Mouse (Mus musculus): Measurements from ENCODE around the gene Ssbp2. TPM values are rescaled to one million over a fixed set of nuclear protein-coding genes. Genes with fewer than 3 reads are reported as not detected.

Ssbp2 gene
- polyA plus RNA-seq, 1 experiment = 75.2 TPM

DNA sequence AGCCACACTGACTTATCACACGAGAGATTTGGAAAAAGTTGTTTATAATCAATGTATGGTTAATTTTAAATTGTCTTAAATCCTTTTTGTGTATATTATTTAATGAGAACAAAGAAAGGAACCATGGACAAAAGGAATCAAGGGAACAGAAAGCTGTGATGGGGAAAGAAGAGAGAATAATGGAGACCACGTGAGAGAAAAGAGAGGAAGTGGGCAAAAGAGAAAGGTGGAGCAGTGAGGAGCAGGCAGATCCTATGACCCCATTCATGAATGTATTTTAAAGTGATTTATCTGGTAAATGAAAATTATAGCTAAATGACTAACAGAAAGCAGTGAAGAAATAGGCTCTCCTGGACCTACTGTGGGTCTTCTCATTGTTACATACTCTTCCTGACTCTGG lies 128.4 kb downstream of the Ssbp2 start:
- DNase-seq = no peak
- peaks cover 4% of the 10 kb centered on the region for H3K4me1 ChIP-seq (ENCODE audit: control insufficient read depth, insufficient read depth, low read length)
- WGBS = 82% methylated on average over 2 of the region's 2 CpGs
- no peaks in the 10 kb centered on the region for H3K27me3 ChIP-seq (ENCODE audit: control insufficient read depth, insufficient read depth, low read length)
- H3K27ac ChIP-seq (ENCODE audit: insufficient read depth, low read length) = no peak overlapping the region
- H3K4me3 ChIP-seq (replicated peaks; ENCODE audit: insufficient read depth, low read depth, low read length) = no peak overlapping the region
- TF ChIP-seq CTCF (IDR thresholded peaks at IDR 0.05; ENCODE audit: borderline replicate concordance, insufficient read depth, low read depth, low read length) (no peak), POLR2A (IDR thresholded peaks at IDR 0.05; ENCODE audit: borderline replicate concordance, insufficient read depth, low read length) (no peak)

DNA sequence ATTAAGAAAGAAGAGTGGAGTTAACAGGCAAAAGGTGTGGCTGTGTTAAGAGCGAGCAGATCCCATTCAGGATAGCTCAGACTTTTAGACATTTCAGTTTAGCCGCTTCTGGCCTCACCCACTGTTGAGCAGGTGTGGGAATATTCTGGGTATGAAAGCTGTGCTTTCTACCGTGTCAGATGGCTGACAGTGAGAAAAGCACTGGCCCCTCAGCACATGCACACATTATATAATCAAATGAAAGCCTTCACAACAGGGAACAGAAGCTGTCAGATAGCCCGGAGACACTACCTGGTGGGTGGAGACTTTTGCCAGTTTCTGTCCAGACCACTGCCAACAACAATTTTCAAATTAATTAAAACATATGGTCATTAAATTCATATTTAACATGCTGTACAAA lies 131.8 kb downstream of the Ssbp2 start:
- DNase-seq = peak; percentile 41 to 75
- Histone ChIP-seq H3K27ac (ENCODE audit: insufficient read depth, low read length) (no peak overlapping the region), H3K4me3 (replicated peaks; ENCODE audit: insufficient read depth, low read depth, low read length) (no peak overlapping the region), H3K4me1 (ENCODE audit: control insufficient read depth, insufficient read depth, low read length) (peaks cover 4% of the 10 kb centered on the region), H3K27me3 (ENCODE audit: control insufficient read depth, insufficient read depth, low read length) (no peaks in the 10 kb centered on the region)
- TF ChIP-seq POLR2A (IDR thresholded peaks at IDR 0.05; ENCODE audit: borderline replicate concordance, insufficient read depth, low read length) = no peak
- no peak for TF ChIP-seq CTCF (IDR thresholded peaks at IDR 0.05; ENCODE audit: borderline replicate concordance, insufficient read depth, low read depth, low read length)
- 16% methylated on average over 4 of the region's 4 CpGs for WGBS

DNA sequence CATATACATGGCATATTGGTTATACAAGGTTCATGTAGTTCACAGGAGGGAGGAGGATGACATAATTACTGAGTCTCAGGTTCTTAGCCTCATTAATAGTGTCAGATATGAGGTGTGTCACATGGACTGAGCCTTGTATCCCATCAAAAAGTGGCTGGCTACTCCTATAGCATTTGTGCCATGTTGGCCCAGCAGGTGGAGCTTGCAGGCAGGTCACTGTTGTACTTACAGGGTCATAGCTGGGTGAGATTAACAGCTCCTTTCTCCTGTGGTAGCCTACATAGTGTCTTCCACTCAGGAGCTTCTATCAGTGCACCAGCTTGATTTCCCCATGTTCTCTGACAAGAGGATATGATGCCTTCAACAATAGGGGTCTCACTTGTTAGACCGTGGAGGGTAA lies 135.2 kb downstream of the Ssbp2 start:
- Histone ChIP-seq H3K27ac (ENCODE audit: insufficient read depth, low read length) (no peak overlapping the region), H3K27me3 (ENCODE audit: control insufficient read depth, insufficient read depth, low read length) (no peaks in the 10 kb centered on the region)
- TF ChIP-seq CTCF (IDR thresholded peaks at IDR 0.05; ENCODE audit: borderline replicate concordance, insufficient read depth, low read depth, low read length) = no peak
- no peak for TF ChIP-seq POLR2A (IDR thresholded peaks at IDR 0.05; ENCODE audit: borderline replicate concordance, insufficient read depth, low read length)

DNA sequence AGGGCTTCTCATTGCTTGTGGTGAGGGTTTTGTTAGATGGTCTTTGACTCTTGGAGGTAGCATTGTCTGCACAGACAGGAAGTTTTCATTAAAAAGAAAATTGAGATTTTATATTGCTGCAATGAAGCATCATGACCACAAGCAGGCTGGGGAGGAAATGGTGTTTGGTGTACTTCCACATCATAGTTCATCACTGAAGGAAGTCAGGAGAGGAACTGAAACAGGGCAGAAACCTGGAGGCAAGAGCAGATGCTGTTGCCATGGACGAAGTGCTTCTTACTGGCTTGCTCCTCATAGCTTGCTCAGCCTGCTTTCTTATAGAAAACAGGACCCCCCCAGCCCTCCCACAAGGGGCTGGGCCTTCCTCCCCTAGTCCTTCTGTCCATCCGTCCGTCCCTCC lies 139.5 kb downstream of the Ssbp2 start:
- no peak overlapping the region for H3K4me3 ChIP-seq (replicated peaks; ENCODE audit: insufficient read depth, low read depth, low read length)
- H3K27me3 ChIP-seq (ENCODE audit: control insufficient read depth, insufficient read depth, low read length) = no peaks in the 10 kb centered on the region
- no peaks in the 10 kb centered on the region for H3K4me1 ChIP-seq (ENCODE audit: control insufficient read depth, insufficient read depth, low read length)
- TF ChIP-seq CTCF (IDR thresholded peaks at IDR 0.05; ENCODE audit: borderline replicate concordance, insufficient read depth, low read depth, low read length) (no peak), POLR2A (IDR thresholded peaks at IDR 0.05; ENCODE audit: borderline replicate concordance, insufficient read depth, low read length) (no peak)
- 94% methylated on average over 3 of the region's 3 CpGs for WGBS
- DNase-seq = no peak
- H3K27ac ChIP-seq (ENCODE audit: insufficient read depth, low read length) = no peak overlapping the region

More for the DNA sequence above, 135.2 kb downstream of the Ssbp2 start:
- 81% methylated on average over 1 of the region's 1 CpGs for WGBS
- no peak overlapping the region for H3K4me3 ChIP-seq (replicated peaks; ENCODE audit: insufficient read depth, low read depth, low read length)
- peaks cover 4% of the 10 kb centered on the region for H3K4me1 ChIP-seq (ENCODE audit: control insufficient read depth, insufficient read depth, low read length)
- no peak for DNase-seq

DNA sequence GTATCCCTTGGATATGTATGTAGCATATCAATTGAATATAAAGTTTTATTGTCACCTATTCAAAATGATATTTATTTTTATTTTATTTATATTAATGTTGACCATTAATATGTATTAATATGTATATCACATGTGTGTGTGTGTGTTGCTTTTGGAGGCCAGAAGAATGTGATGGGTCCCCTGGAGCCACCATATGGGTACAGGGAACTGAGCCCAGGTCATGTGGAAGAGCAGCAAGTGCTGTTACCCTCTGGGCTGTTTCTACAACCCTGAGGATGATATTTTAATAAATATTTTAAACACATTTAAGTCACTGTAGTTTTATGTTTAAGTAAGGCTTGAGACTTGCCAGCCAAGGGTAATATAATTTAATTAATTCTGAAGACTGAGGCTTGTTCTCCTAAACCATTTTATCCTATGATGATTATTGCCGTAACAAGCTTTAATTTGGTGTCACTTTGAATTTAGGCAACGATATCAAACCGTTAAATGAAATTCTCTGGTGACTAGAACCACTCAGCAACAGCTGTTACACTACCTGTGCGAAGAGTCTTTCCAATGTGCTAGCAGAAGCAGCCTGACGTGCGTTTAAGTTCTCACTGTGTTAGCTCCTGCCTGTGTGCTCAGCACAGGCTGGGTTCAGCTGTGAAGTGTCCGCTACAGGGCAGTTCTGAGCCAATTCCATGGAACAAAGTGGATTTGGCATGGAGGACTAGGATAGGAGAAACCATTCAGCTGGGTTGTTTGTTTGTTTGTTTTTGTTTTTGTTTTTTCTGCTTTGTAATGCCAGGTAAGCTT lies 145.2 kb downstream of the Ssbp2 start:
- peaks cover 6% of the 10 kb centered on the region for H3K4me1 ChIP-seq (ENCODE audit: control insufficient read depth, insufficient read depth, low read length)
- H3K27ac ChIP-seq (ENCODE audit: insufficient read depth, low read length) = no peak overlapping the region
- peak in 1 of 2 experiments; percentile 17 for DNase-seq
- 31% methylated on average over 7 of the region's 7 CpGs for WGBS
- no peak for TF ChIP-seq CTCF (IDR thresholded peaks at IDR 0.05; ENCODE audit: borderline replicate concordance, insufficient read depth, low read depth, low read length)
- TF ChIP-seq POLR2A (IDR thresholded peaks at IDR 0.05; ENCODE audit: borderline replicate concordance, insufficient read depth, low read length) = no peak
- H3K4me3 ChIP-seq (replicated peaks; ENCODE audit: insufficient read depth, low read depth, low read length) = no peak overlapping the region
- no peaks in the 10 kb centered on the region for H3K27me3 ChIP-seq (ENCODE audit: control insufficient read depth, insufficient read depth, low read length)

DNA sequence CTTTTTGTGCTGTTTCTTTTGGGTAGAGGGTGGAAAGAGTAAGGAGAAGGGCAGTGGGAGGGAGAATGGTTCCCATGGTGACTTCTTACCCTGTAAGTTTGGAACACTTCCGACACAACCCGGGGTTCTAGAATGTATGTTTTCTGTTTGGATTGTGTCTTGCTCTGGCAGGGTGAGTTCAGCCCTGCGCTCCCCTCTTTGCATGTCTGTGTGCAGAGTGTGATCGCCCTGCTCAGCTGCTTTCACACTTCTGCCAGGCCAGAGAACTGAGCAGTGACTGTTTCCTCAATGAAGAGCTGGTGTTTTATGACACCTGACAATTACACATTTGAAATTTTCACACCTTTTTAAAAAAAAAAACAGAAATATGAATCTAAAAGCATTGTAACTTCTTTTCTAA lies 150.5 kb downstream of the Ssbp2 start:
- no peak for DNase-seq
- TF ChIP-seq CTCF (IDR thresholded peaks at IDR 0.05; ENCODE audit: borderline replicate concordance, insufficient read depth, low read depth, low read length) (no peak), POLR2A (IDR thresholded peaks at IDR 0.05; ENCODE audit: borderline replicate concordance, insufficient read depth, low read length) (no peak)
- no peaks in the 10 kb centered on the region for H3K27me3 ChIP-seq (ENCODE audit: control insufficient read depth, insufficient read depth, low read length)
- WGBS = 66% methylated on average over 4 of the region's 4 CpGs
- H3K4me1 ChIP-seq (ENCODE audit: control insufficient read depth, insufficient read depth, low read length) = no peaks in the 10 kb centered on the region; the same call in 1 of the 2 replicates
- no peak overlapping the region for H3K4me3 ChIP-seq (replicated peaks; ENCODE audit: insufficient read depth, low read depth, low read length)
- no peak overlapping the region for H3K27ac ChIP-seq (ENCODE audit: insufficient read depth, low read length)

DNA sequence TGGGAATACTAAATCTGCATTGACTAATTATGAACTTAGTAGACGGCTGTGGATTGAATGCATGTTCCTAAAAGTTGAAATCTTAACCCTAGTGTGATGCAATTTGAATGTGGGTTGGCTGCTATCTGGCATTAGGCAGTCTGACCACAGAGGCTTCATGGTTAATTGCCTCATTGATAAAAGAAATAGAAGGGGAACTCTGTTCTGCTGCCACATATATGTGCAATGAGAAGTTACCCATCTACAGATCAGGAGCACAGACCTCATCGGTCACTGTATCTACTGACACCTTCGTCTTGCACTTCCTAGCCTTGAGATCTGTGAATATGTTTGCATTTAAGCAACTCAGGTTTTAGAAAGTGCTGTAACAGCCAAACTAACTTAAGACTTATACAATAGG lies 151.8 kb downstream of the Ssbp2 start:
- Histone ChIP-seq H3K27me3 (ENCODE audit: control insufficient read depth, insufficient read depth, low read length) (no peaks in the 10 kb centered on the region), H3K27ac (ENCODE audit: insufficient read depth, low read length) (no peak overlapping the region), H3K4me3 (replicated peaks; ENCODE audit: insufficient read depth, low read depth, low read length) (no peak overlapping the region), H3K4me1 (ENCODE audit: control insufficient read depth, insufficient read depth, low read length) (no peaks in the 10 kb centered on the region)
- DNase-seq = no peak
- WGBS = 94% methylated on average over 3 of the region's 3 CpGs
- TF ChIP-seq POLR2A (IDR thresholded peaks at IDR 0.05; ENCODE audit: borderline replicate concordance, insufficient read depth, low read length) = no peak
- no peak for TF ChIP-seq CTCF (IDR thresholded peaks at IDR 0.05; ENCODE audit: borderline replicate concordance, insufficient read depth, low read depth, low read length)

DNA sequence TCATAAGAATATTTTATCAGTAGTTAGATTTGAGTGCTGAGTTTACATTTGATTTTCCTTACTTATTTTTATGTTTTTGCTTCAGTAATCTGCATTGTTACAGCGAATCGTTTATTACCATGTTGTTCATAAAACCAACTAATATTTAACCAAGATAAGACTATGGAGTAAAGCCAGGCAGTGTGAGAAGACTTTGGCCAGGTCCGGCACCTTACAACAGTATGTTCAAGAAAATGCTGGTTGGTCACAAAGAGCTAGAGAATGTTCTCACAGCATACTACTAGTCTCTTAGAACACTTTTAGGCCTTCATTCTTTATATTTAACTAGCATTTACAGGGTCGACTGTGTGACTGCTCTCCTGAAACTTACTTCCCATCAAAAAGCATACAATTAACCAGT lies 152.5 kb downstream of the Ssbp2 start:
- WGBS = 91% methylated on average over 4 of the region's 4 CpGs

More for the DNA sequence above, 152.5 kb downstream of the Ssbp2 start:
- H3K27ac ChIP-seq (ENCODE audit: insufficient read depth, low read length) = no peak overlapping the region
- no peaks in the 10 kb centered on the region for H3K4me1 ChIP-seq (ENCODE audit: control insufficient read depth, insufficient read depth, low read length)
- H3K4me3 ChIP-seq (replicated peaks; ENCODE audit: insufficient read depth, low read depth, low read length) = no peak overlapping the region
- no peak for TF ChIP-seq POLR2A (IDR thresholded peaks at IDR 0.05; ENCODE audit: borderline replicate concordance, insufficient read depth, low read length)
- DNase-seq = no peak
- no peaks in the 10 kb centered on the region for H3K27me3 ChIP-seq (ENCODE audit: control insufficient read depth, insufficient read depth, low read length)
